Mouse (Mus musculus) liver, postnatal 0 days (tissue): ENCODE measurements at regions not wholly inside any gene's neighbourhood (a gene's known extent, or its start where the extent isn't known, plus 50 kb on each side); places are given as distances from the start of the nearest gene placed in this dataset.

ENCODE experiments used
- ATAC-seq: fragments of 200-750 bp; cut with Nextera tagmentation; 2 replicates; pipeline ENCODE4 v1.8.0; 2017; ENCODE audit warnings: mild to moderate bottlenecking, moderate library complexity
- DNase-seq: peaks from one replicate; pipeline ENCODE4 v3.0.0-alpha.2; 2016
- H3K27ac ChIP-seq: fragments of 300-500 bp; sonication (generic); 2 replicates; pipeline ENCODE4 v1.5.1; 2014; ENCODE audit warnings: antibody characterized with exemption, moderate library complexity, mild to moderate bottlenecking, low read depth
- H3K27me3 ChIP-seq: fragments of 300-500 bp; sonication (generic); 2 replicates; pipeline ENCODE4 v1.6.1; 2014; ENCODE audit warnings: low read length, control low read depth, mixed read lengths; ENCODE audit not compliant: insufficient read depth
- H3K36me3 ChIP-seq: fragments of 300-500 bp; sonication (generic); replicated peaks from 2 replicates; pipeline ENCODE4 v1.6.1; 2014; ENCODE audit warnings: mild to moderate bottlenecking, control low read depth, low read length, moderate library complexity, mixed read lengths; ENCODE audit not compliant: insufficient read depth
- H3K4me1 ChIP-seq: fragments of 300-500 bp; sonication (generic); 2 replicates; pipeline ENCODE4 v1.6.1; 2014; ENCODE audit warnings: antibody characterized with exemption, mild to moderate bottlenecking, control low read depth; ENCODE audit not compliant: insufficient read depth
- H3K4me2 ChIP-seq: fragments of 300-500 bp; sonication (generic); 2 replicates; pipeline ENCODE4 v1.6.1; 2014; ENCODE audit warnings: low read depth, mild to moderate bottlenecking, low read length, moderate library complexity, mixed read lengths
- H3K4me3 ChIP-seq: fragments of 300-500 bp; sonication (generic); 2 replicates; pipeline ENCODE4 v1.5.1; 2014; ENCODE audit warnings: low read depth, low read length
- H3K9ac ChIP-seq: fragments of 300-500 bp; sonication (generic); replicated peaks from 2 replicates; pipeline ENCODE4 v1.6.1; 2014; ENCODE audit warnings: mild to moderate bottlenecking, moderate library complexity
- H3K9me3 ChIP-seq: fragments of 300-500 bp; sonication (generic); 2 replicates; pipeline ENCODE4 v1.6.1; 2016; ENCODE audit warnings: mild to moderate bottlenecking, control low read depth, low read length, mixed read lengths
- CTCF ChIP-seq: sonication (generic); IDR thresholded peaks from 2 replicates; pipeline ENCODE4 v1.5.1; 2016; ENCODE audit warnings: antibody characterized with exemption, low read depth
- EP300 ChIP-seq: IDR thresholded peaks from 2 replicates; pipeline ENCODE4 v1.6.1; 2016; ENCODE audit warnings: antibody characterized with exemption, low read depth, mild to moderate bottlenecking
- WGBS: fragments of 180-500 bp; shearing (Covaris S2); extraction: QIAGEN DNeasy Blood & Tissue Kit; methylation state at CpG from one replicate; pipeline ENCODE4 v1.1.7; 2014; ENCODE audit not compliant: insufficient replicate concordance; 5-methylcytosine and 5-hydroxymethylcytosine counted together

DNA sequence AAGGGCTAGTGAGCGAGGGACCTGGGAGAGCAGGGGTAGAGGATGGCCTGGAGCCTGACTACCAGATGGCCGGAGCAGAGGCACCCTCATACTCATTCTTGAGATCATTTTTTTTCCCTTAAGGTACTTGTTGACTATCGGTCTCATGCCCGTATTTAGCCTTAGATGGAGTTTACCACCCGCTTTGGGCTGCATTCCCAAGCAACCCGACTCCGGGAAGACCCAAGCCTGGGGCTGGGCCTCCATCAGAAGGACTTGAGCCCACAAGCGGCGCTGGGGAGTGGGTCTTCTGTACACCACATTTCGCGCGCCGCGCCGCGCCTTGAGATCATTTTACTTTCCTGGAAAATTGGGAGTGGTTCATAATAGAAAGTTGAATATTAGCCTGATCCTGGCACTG, 789.2 kb upstream of the Ddx18 start:
- 84% methylated on average over 16 of the region's 16 CpGs for WGBS
- Histone ChIP-seq H3K9ac (no peak overlapping the region), H3K4me1 (no peaks in the 10 kb centered on the region), H3K9me3 (no peaks in the 10 kb centered on the region), H3K27me3 (no peaks in the 10 kb centered on the region), H3K36me3 (no peaks in the 10 kb centered on the region), H3K27ac (no peak overlapping the region), H3K4me2 (no peak overlapping the region), H3K4me3 (no peak overlapping the region)
- DNase-seq (peak; percentile 100), ATAC-seq (peak; percentile 100)
- no peak for TF ChIP-seq CTCF
- TF ChIP-seq EP300 = no peak

DNA sequence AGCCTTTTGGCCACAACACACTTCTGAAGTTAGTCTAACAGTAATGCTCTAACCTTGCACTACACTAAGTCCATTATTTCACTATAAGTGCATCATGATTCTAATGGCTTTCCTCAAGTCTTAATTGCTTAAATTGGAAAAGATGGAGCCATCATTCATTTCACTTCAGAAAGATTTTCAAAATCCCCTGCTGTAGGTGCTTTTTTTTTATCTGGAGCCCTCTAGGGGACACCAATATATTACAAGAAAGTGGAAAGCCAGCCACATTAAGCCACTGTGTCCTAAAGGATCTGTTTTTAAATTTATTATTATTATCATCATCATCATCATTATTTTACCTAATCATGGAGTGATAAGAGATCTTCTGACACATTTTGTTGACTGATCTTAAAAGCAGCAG, 783.7 kb upstream of the Ddx18 start:
- H3K4me3 ChIP-seq = no peak overlapping the region
- no peaks in the 10 kb centered on the region for H3K9me3 ChIP-seq
- no peak for TF ChIP-seq CTCF
- TF ChIP-seq EP300 = no peak
- no peak overlapping the region for H3K27ac ChIP-seq
- H3K9ac ChIP-seq = no peak overlapping the region
- ATAC-seq (no peak), DNase-seq (no peak)
- H3K4me1 ChIP-seq = no peaks in the 10 kb centered on the region
- no peaks in the 10 kb centered on the region for H3K36me3 ChIP-seq
- H3K4me2 ChIP-seq = no peak overlapping the region
- H3K27me3 ChIP-seq = no peaks in the 10 kb centered on the region

DNA sequence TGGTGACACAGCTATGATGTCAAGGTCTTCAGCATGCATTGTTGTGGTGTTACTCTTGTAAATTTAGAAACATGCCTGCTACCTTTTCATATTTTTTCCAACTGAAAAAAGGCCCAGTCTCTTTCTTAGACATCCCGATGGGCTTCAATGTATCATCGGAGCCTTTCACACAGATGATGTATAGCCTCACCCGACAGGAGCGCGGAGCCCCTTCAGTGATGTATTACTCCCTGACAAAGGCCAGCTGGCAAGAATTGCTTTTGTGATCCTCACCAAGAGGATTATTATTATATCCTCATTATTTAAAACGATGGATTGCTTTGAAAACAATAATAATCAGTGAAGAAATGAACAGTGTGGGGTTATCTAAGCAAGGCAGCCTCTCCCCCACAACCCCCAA, 765.5 kb upstream of the Ddx18 start:
- Histone ChIP-seq H3K27me3 (no peaks in the 10 kb centered on the region), H3K36me3 (no peaks in the 10 kb centered on the region), H3K9me3 (no peaks in the 10 kb centered on the region), H3K27ac (no peak overlapping the region), H3K4me2 (no peak overlapping the region), H3K4me1 (no peaks in the 10 kb centered on the region), H3K9ac (no peak overlapping the region), H3K4me3 (no peak overlapping the region)
- ATAC-seq (no peak), DNase-seq (no peak)
- TF ChIP-seq CTCF (no peak), EP300 (no peak)
- WGBS = 75% methylated on average over 6 of the region's 6 CpGs

DNA sequence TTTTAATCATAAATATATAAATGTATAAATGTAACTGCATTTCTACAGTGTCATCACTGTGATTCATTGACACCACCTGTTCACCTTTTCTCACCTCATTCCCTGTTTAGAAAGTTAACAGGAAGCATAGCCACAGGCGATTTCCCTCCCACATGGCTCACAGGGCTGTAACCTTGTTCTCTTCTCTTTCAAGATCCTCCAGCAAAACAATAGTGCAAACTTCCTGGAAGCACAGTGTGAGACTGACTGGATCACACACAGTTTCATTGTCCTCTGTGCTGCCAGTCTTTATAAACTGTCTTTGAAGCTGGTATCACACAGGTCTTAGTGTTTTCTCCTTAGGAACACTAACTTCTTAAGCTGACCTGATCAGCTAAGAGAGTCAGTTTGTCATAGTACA, 760.5 kb upstream of the Ddx18 start:
- H3K27me3 ChIP-seq = no peaks in the 10 kb centered on the region
- no peaks in the 10 kb centered on the region for H3K36me3 ChIP-seq
- 32% methylated on average over 1 of the region's 1 CpGs for WGBS
- no peak overlapping the region for H3K27ac ChIP-seq
- no peak overlapping the region for H3K4me3 ChIP-seq
- H3K9me3 ChIP-seq = no peaks in the 10 kb centered on the region
- TF ChIP-seq EP300 (no peak), CTCF (no peak)
- no peak for ATAC-seq
- H3K4me2 ChIP-seq = no peak overlapping the region
- H3K9ac ChIP-seq = no peak overlapping the region
- no peak for DNase-seq
- H3K4me1 ChIP-seq = no peaks in the 10 kb centered on the region
